Mouse (Mus musculus): ENCODE measurements around the gene Abca4. TPM values are rescaled to one million over a fixed set of nuclear protein-coding genes. Genes with fewer than 3 reads are reported as not detected.

Gene Abca4
- total and polyA plus RNA-seq, 2 experiments from 2014 or later = 1.1 to 3.1 TPM

DNA sequence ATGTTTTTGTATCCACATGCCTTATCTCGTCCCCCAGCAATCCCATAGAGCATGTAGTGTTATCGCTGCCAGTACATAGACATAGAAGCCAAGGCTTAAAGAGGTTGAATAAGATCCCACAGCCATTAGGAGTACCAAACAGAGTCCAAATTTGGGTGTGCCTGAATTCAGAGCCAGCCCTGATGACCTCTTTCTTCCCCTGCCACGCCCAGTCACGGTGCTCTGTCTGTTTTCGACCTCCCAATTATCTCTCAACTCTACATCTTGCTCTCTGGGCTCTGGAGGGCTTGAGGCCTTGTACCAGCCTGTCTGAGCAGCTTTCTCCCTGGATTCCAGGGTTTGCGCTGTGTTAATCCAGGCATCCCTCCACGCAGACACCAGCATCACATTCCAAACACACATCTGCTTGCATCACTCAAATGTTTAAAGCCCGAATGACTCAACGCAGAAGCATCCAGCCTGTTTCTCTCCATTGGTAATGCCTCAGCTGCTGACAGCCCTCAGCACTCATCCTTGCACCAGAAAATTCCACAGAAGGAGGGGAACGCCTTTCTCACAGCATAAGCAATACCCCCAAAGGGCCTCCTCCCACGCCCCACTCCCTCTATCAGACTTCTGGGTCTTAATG lies 43.9 kb downstream of the Abca4 start:
- Histone ChIP-seq H3K27me3 (ENCODE audit: insufficient read depth, low read length) (no peaks in the 10 kb centered on the region), H3K4me3 (ENCODE audit: low read depth, low read length) (no peak overlapping the region), H3K27ac (ENCODE audit: low read depth, low read length) (no peak overlapping the region), H3K36me3 (ENCODE audit: insufficient read depth) (no peaks in the 10 kb centered on the region), H3K4me2 (ENCODE audit: low read depth) (no peak overlapping the region), H3K4me1 (ENCODE audit: insufficient read depth) (no peaks in the 10 kb centered on the region), H3K9ac (no peak overlapping the region), H3K9me3 (ENCODE audit: low read length) (no peaks in the 10 kb centered on the region)
- ATAC-seq = peak; percentile 34; the same call in 1 of the 2 replicates
- no peak for DNase-seq
- 83% methylated on average over 11 of the region's 11 CpGs for WGBS
- TF ChIP-seq CTCF (IDR thresholded peaks at IDR 0.05; ENCODE audit: low read depth) = no peak

DNA sequence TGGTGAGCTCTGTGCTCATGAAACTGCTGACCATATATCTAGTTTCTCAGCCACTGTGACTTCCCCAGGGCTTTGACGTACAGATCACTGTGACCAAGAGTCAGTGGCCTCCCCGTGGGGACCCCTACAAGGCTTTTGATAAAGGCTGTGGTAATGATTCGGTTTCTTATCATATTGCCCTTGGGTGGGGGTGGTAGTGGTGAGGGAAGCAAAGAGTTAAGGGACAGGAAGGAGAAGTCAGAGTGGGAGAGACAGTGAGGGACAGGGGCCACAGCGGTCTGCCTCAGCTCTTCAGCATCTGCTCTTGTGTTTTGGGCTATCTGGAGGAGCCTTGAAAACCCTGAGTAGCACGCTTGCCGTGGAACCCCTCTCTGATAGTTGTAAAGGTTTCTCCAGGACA lies 46.1 kb downstream of the Abca4 start:
- WGBS = 85% methylated on average over 6 of the region's 6 CpGs
- no peak overlapping the region for H3K4me2 ChIP-seq (ENCODE audit: low read depth)
- ATAC-seq (no peak), DNase-seq (no peak)
- no peak overlapping the region for H3K27ac ChIP-seq (ENCODE audit: low read depth, low read length)
- no peaks in the 10 kb centered on the region for H3K4me1 ChIP-seq (ENCODE audit: insufficient read depth)
- no peaks in the 10 kb centered on the region for H3K36me3 ChIP-seq (ENCODE audit: insufficient read depth)
- H3K9me3 ChIP-seq (ENCODE audit: low read length) = no peaks in the 10 kb centered on the region
- no peak overlapping the region for H3K4me3 ChIP-seq (ENCODE audit: low read depth, low read length)
- H3K27me3 ChIP-seq (ENCODE audit: insufficient read depth, low read length) = no peaks in the 10 kb centered on the region
- H3K9ac ChIP-seq = no peak overlapping the region
- no peak for TF ChIP-seq CTCF (IDR thresholded peaks at IDR 0.05; ENCODE audit: low read depth)

DNA sequence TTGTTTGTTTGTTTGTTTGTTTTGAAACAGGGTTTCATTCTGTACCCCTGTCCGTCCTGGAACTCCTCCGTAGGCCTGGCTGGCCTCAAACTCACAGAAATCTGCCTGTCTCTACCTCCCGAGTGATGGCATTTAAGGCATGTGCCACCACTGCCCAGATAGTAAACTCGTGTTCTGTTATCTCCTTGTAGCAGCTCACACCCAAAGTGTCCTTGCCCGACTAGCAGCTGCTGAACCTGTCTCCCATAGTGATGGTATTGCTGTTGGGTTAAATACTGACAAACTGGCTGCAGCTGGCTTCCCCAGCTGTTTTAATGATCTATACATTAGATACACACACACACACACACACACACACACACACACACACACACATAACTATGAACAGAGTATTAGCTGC lies 55.5 kb downstream of the Abca4 start:
- Histone ChIP-seq H3K27me3 (ENCODE audit: insufficient read depth, low read length) (no peaks in the 10 kb centered on the region), H3K4me2 (ENCODE audit: low read depth) (no peak overlapping the region), H3K9ac (no peak overlapping the region), H3K4me1 (ENCODE audit: insufficient read depth) (no peaks in the 10 kb centered on the region), H3K4me3 (ENCODE audit: low read depth, low read length) (no peak overlapping the region), H3K9me3 (ENCODE audit: low read length) (no peaks in the 10 kb centered on the region), H3K36me3 (ENCODE audit: insufficient read depth) (no peaks in the 10 kb centered on the region), H3K27ac (ENCODE audit: low read depth, low read length) (no peak overlapping the region)
- no peak for ATAC-seq
- no peak for DNase-seq
- WGBS = 89% methylated on average over 5 of the region's 5 CpGs
- TF ChIP-seq CTCF (IDR thresholded peaks at IDR 0.05; ENCODE audit: low read depth) = no peak

- Histone ChIP-seq H3K36me3 (ENCODE audit: insufficient read depth) (no peaks in the 10 kb centered on the region), H3K9ac (no peak overlapping the region), H3K27me3 (ENCODE audit: insufficient read depth, low read length) (no peaks in the 10 kb centered on the region), H3K27ac (ENCODE audit: low read depth, low read length) (no peak overlapping the region), H3K4me2 (ENCODE audit: low read depth) (no peak overlapping the region), H3K9me3 (ENCODE audit: low read length) (no peaks in the 10 kb centered on the region), H3K4me3 (ENCODE audit: low read depth, low read length) (no peak overlapping the region), H3K4me1 (ENCODE audit: insufficient read depth) (no peaks in the 10 kb centered on the region)
- 64% methylated on average over 7 of the region's 7 CpGs for WGBS
- TF ChIP-seq CTCF (IDR thresholded peaks at IDR 0.05; ENCODE audit: low read depth) = no peak
- ATAC-seq = no peak
- no peak for DNase-seq
These were observed 57.8 kb downstream of the Abca4 start for GRCm38 (mm10) chr3:122102091-122102490.

DNA sequence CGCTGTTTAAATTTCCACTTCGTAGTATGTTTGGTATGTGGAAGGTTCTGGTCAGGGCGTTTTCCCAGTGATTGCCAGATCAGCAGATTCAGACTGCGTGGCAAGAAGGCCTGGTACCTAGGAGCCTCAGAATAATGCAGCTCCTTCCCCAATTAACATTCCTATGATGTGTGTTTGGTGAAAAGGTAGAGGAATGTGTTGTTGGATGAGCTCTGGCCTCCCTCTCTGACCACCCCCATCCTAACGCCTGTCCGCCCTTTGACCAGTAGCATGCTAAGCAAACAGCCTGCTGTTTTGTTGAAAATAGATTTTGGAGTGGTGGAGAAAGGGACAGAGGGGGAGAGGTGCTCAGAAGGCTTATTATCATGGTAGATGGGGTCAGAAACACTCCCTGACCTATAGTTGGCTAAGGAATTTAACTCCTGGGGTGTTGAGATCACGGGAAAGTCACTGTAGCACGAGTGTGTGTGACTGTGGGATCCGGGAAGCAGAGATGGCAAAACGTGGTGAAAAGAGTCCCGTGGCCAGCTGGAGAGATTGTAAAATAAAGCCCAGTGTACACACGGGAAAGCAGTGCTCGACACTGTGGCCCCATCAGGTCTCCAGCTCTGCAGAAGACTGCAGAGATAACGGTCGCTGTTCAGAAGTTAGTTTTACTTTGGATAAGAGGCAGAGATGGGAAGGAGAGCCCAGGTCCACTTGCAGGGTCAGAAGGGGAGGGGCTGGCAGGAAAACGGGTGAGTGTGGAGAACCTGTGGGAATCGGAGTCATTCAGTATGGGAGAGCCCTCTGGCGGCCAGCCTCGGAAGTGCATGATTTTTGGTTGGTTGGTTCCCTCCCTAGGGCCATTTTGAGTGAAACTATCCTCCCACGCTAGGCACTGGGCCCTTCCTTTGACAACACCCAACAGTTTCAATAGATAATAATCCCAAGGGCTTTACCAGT lies 59.9 kb downstream of the Abca4 start:
- Histone ChIP-seq H3K4me1 (ENCODE audit: insufficient read depth) (no peaks in the 10 kb centered on the region), H3K27me3 (ENCODE audit: insufficient read depth, low read length) (no peaks in the 10 kb centered on the region), H3K36me3 (ENCODE audit: insufficient read depth) (no peaks in the 10 kb centered on the region), H3K27ac (ENCODE audit: low read depth, low read length) (no peak overlapping the region), H3K4me3 (ENCODE audit: low read depth, low read length) (no peak overlapping the region), H3K4me2 (ENCODE audit: low read depth) (no peak overlapping the region), H3K9me3 (ENCODE audit: low read length) (no peaks in the 10 kb centered on the region), H3K9ac (no peak overlapping the region)
- WGBS = 33% methylated on average over 20 of the region's 20 CpGs
- DNase-seq (peak; percentile 75), ATAC-seq (no peak)
- peak; percentile 81 for TF ChIP-seq CTCF (IDR thresholded peaks at IDR 0.05; ENCODE audit: low read depth)

DNA sequence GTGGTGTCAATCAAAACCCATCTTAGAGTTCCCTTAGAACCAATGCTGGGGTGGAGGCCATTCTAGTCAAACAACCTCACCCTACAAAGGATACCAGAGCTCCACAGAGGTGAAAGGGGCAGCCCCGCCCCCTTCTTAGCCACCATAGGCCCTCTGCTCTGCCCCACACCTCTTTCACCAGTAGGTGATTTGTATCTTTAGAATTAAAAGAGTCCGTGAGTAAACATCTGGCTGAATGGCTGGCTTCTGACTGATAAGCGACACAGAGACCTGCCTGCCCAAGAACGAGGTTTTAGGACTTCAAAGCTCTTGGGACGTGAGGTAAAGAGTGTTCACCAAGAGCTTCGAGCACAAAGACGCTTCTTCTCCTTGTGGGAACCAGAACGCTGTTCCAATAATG lies 62.7 kb downstream of the Abca4 start:
- H3K9ac ChIP-seq = no peak overlapping the region
- no peak for TF ChIP-seq CTCF (IDR thresholded peaks at IDR 0.05; ENCODE audit: low read depth)
- no peak for ATAC-seq

GRCm38 (mm10) chr3:122107643-122108194 lies 63.5 kb downstream of the Abca4 start:
- ATAC-seq = no peak
- no peaks in the 10 kb centered on the region for H3K9me3 ChIP-seq (ENCODE audit: low read length)
- no peaks in the 10 kb centered on the region for H3K4me1 ChIP-seq (ENCODE audit: insufficient read depth)
- H3K27ac ChIP-seq (ENCODE audit: low read depth, low read length) = no peak overlapping the region
- 84% methylated on average over 14 of the region's 14 CpGs for WGBS
- H3K4me2 ChIP-seq (ENCODE audit: low read depth) = no peak overlapping the region
- TF ChIP-seq CTCF (IDR thresholded peaks at IDR 0.05; ENCODE audit: low read depth) = no peak
- H3K27me3 ChIP-seq (ENCODE audit: insufficient read depth, low read length) = no peaks in the 10 kb centered on the region
- H3K4me3 ChIP-seq (ENCODE audit: low read depth, low read length) = no peak overlapping the region
- no peak for DNase-seq
- no peaks in the 10 kb centered on the region for H3K36me3 ChIP-seq (ENCODE audit: insufficient read depth)
- H3K9ac ChIP-seq = no peak overlapping the region

More for the DNA sequence above, 62.7 kb downstream of the Abca4 start:
- H3K4me2 ChIP-seq (ENCODE audit: low read depth) = no peak overlapping the region
- no peak overlapping the region for H3K27ac ChIP-seq (ENCODE audit: low read depth, low read length)
- H3K9me3 ChIP-seq (ENCODE audit: low read length) = no peaks in the 10 kb centered on the region
- WGBS = 86% methylated on average over 8 of the region's 8 CpGs
- H3K4me3 ChIP-seq (ENCODE audit: low read depth, low read length) = no peak overlapping the region
- H3K36me3 ChIP-seq (ENCODE audit: insufficient read depth) = no peaks in the 10 kb centered on the region
- no peaks in the 10 kb centered on the region for H3K4me1 ChIP-seq (ENCODE audit: insufficient read depth)
- H3K27me3 ChIP-seq (ENCODE audit: insufficient read depth, low read length) = no peaks in the 10 kb centered on the region
- DNase-seq = no peak
